Mouse (Mus musculus): ENCODE measurements around the gene Ap2a1.

- no peak for TF ChIP-seq GATA1 (IDR thresholded peaks at IDR 0.05; ENCODE audit: low read length)
- no peak for TF ChIP-seq TAL1 (IDR thresholded peaks at IDR 0.05; ENCODE audit: low read length)
Measured at GRCm38 (mm10) chr7:44851625-44852234, 77.6 kb downstream of the Ap2a1 start.

All from erythroblast, embryonic 14.5 days (primary cell).